Mouse (Mus musculus) midbrain, postnatal 0 days (tissue): ENCODE data around the gene Ddx39. TPM values are rescaled to one million over a fixed set of nuclear protein-coding genes. Genes with fewer than 3 reads are reported as not detected.

Source experiments
- ATAC-seq: fragments of 200-750 bp; cut with Nextera tagmentation; 2 replicates; pipeline ENCODE4 v1.8.0; 2017; ENCODE audit warnings: moderate number of reproducible peaks, mild to moderate bottlenecking, moderate TSS enrichment, moderate library complexity; ENCODE audit not compliant: low FRiP score
- DNase-seq: peaks from one replicate; pipeline ENCODE4 v3.0.0-alpha.2; 2015; ENCODE audit warnings: low spot score
- H3K27ac ChIP-seq: fragments of 300-500 bp; sonication (generic); 2 replicates; pipeline ENCODE4 v1.5.1; 2014; ENCODE audit warnings: low read depth, mild to moderate bottlenecking, low read length, mixed read lengths
- H3K27me3 ChIP-seq: fragments of 300-500 bp; sonication (generic); 2 replicates; pipeline ENCODE4 v1.6.1; 2014; ENCODE audit warnings: low read length, control low read depth, mixed read lengths; ENCODE audit not compliant: insufficient read depth
- H3K36me3 ChIP-seq: fragments of 300-500 bp; sonication (generic); 2 replicates; pipeline ENCODE4 v1.6.1; 2014; ENCODE audit warnings: low read length, control low read depth, mixed read lengths; ENCODE audit not compliant: insufficient read depth
- H3K4me1 ChIP-seq: fragments of 300-500 bp; sonication (generic); 2 replicates; pipeline ENCODE4 v1.6.1; 2014; ENCODE audit warnings: mild to moderate bottlenecking, control low read depth, antibody characterized with exemption, low read length, mixed read lengths; ENCODE audit not compliant: insufficient read depth
- H3K4me2 ChIP-seq: fragments of 300-500 bp; sonication (generic); 2 replicates; pipeline ENCODE4 v1.6.1; 2014; ENCODE audit warnings: low read depth, mild to moderate bottlenecking, low read length, mixed read lengths; ENCODE audit not compliant: poor library complexity, severe bottlenecking
- H3K4me3 ChIP-seq: fragments of 300-500 bp; sonication (generic); 2 replicates; pipeline ENCODE4 v1.5.1; 2014; ENCODE audit warnings: low read depth, mild to moderate bottlenecking, low read length, moderate library complexity
- H3K9ac ChIP-seq: fragments of 300-500 bp; sonication (generic); replicated peaks from 2 replicates; pipeline ENCODE4 v1.6.1; 2014; ENCODE audit warnings: mild to moderate bottlenecking, low read length, moderate library complexity, mixed read lengths; ENCODE audit not compliant: poor library complexity, severe bottlenecking
- H3K9me3 ChIP-seq: fragments of 300-500 bp; sonication (generic); 2 replicates; pipeline ENCODE4 v1.6.1; 2016; ENCODE audit warnings: low read length, control low read depth
- CTCF ChIP-seq: IDR thresholded peaks from 2 replicates; pipeline ENCODE4 v1.5.1; 2016; ENCODE audit warnings: antibody characterized with exemption, mild to moderate bottlenecking
- WGBS: fragments of 180-500 bp; shearing (Covaris S2); extraction: QIAGEN DNeasy Blood & Tissue Kit; methylation state at CpG from one replicate; pipeline ENCODE4 v1.1.7; 2014; 5-methylcytosine and 5-hydroxymethylcytosine counted together
- polyA plus RNA-seq: library from polyadenylated mRNA; unstranded; fragments of >200 nt; fragmentation: Nextera tagmentation; extraction: Ambion mirVana; gene quantifications from 2 replicates; pipeline ENCODE4 v1.2.1, GENCODE M21; 2015
- total RNA-seq: library from RNA; depleted of rRNA; stranded (reverse); fragments of >200 nt; gene quantifications from 2 replicates; pipeline ENCODE4 v1.2.3, GENCODE M21; 2014

Ddx39 gene
- total and polyA plus RNA-seq, 2 experiments from 2014 or later, result 38.1 to 68.2 TPM

DNA sequence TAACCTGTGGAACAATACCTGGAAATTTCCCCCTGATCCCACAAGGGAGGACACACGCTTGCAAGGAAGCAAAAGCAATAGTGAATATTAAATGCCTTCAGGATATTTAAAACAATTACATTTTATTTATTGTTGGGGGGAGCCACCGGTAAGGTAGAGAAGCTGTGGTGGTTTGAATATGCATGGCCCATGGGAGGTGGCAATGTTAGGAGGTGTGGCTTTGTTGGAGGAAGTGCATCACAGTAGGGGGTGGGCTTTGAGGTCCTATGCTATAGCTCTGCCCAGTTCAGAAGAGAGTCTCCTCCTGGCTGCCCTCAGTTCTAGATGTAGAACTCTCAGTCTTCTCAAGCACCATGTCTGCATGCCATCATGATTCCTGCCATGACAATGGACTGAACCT is 49.7 kb downstream of the Ddx39 start:
- Histone ChIP-seq H3K36me3 (no peaks in the 10 kb centered on the region), H3K4me2 (no peak overlapping the region), H3K4me1 (no peaks in the 10 kb centered on the region), H3K27me3 (no peaks in the 10 kb centered on the region), H3K27ac (no peak overlapping the region), H3K9ac (no peak overlapping the region), H3K4me3 (no peak overlapping the region), H3K9me3 (0 out of 2 replicates have a peak, but pooled peaks cover 3% of the 10 kb centered on the region)
- TF ChIP-seq CTCF, result no peak
- DNase-seq, result no peak
- WGBS, result 93% methylated on average over 2 of the region's 2 CpGs
- ATAC-seq, result no peak

DNA sequence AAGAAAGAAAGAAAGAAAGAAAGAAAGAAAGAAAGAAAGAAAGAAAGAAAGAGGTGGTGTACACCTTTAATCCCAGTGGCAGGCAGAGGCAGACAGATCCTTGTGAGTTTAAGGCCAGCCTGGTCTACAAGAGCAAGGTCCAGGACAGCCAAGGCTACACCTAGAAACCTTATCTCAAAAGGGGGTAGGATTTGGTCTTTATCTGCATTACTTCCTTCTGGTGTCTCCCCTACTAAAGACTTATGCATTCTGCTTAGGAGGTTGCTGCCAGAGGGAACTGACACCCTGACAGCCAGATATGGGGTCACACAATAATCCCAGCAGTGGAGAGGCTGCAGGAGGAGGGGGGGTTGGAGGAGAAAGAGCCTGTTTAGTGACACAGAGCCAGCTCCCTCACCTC is 50.7 kb downstream of the Ddx39 start:
- Histone ChIP-seq H3K4me2 (no peak overlapping the region), H3K9me3 (0 out of 2 replicates have a peak, but pooled peaks cover 3% of the 10 kb centered on the region), H3K4me3 (no peak overlapping the region), H3K36me3 (no peaks in the 10 kb centered on the region), H3K27me3 (no peaks in the 10 kb centered on the region), H3K27ac (no peak overlapping the region), H3K4me1 (no peaks in the 10 kb centered on the region), H3K9ac (no peak overlapping the region)
- no peak for ATAC-seq
- TF ChIP-seq CTCF, result no peak
- DNase-seq, result no peak

DNA sequence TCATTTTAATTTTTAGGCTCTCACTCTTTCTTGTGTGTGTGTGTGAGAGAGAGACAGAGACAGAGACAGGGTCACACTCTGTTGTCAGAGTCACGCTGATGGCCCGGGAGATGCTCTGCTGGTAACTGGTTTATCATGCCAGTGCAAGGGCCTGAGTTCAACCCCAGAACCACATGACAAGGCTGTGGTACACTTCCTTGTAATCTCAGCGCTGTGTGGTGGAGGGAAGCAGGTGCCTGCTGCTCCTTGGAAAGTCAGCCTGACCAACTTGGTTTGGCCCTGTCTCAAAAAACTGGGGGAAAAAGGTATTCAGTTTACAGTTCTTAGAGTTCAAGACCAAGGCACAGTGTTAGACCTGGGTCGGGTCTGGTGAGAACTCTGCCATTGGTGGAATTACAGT is 52.5 kb downstream of the Ddx39 start:
- WGBS, result 88% methylated on average over 4 of the region's 4 CpGs
- H3K4me2 ChIP-seq, result no peak overlapping the region

DNA sequence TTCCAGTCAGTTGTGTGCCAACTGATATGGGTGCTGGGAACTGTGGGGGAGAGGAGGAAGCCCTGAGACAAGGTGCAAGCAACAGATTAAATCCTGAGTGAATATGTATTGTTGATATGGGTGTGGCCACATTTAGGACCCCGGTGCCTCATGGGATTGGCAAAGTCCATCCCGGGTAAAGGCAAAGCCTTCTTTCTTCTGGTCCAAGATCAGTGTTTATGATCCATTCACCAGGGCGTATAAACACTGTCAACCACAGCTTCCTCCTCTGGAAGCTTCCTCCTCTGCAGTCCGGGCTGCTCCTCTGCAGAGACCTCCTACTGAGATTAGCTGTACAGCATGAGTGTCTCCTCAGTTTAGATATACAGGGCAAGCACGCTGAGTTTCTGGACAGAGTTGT is 53.5 kb downstream of the Ddx39 start:
- no peaks in the 10 kb centered on the region for H3K27me3 ChIP-seq
- H3K4me2 ChIP-seq, result no peak overlapping the region
- DNase-seq (no peak), ATAC-seq (no peak)
- TF ChIP-seq CTCF, result no peak
- H3K9me3 ChIP-seq, result 0 out of 2 replicates have a peak, but pooled peaks cover 3% of the 10 kb centered on the region
- H3K36me3 ChIP-seq, result no peaks in the 10 kb centered on the region
- H3K9ac ChIP-seq, result no peak overlapping the region
- H3K4me1 ChIP-seq, result peaks cover 7% of the 10 kb centered on the region
- H3K27ac ChIP-seq, result no peak overlapping the region
- 61% methylated on average over 5 of the region's 5 CpGs for WGBS
- H3K4me3 ChIP-seq, result no peak overlapping the region

More for the DNA sequence above, 52.5 kb downstream of the Ddx39 start:
- no peaks in the 10 kb centered on the region for H3K36me3 ChIP-seq
- no peaks in the 10 kb centered on the region for H3K27me3 ChIP-seq
- H3K4me3 ChIP-seq, result no peak overlapping the region
- peaks cover under 1% of the 10 kb centered on the region; the same call in 1 of the 2 replicates for H3K4me1 ChIP-seq
- H3K9ac ChIP-seq, result no peak overlapping the region
- no peak for TF ChIP-seq CTCF
- ATAC-seq (no peak), DNase-seq (no peak)
- H3K27ac ChIP-seq, result no peak overlapping the region
- 0 out of 2 replicates have a peak, but pooled peaks cover 3% of the 10 kb centered on the region for H3K9me3 ChIP-seq

DNA sequence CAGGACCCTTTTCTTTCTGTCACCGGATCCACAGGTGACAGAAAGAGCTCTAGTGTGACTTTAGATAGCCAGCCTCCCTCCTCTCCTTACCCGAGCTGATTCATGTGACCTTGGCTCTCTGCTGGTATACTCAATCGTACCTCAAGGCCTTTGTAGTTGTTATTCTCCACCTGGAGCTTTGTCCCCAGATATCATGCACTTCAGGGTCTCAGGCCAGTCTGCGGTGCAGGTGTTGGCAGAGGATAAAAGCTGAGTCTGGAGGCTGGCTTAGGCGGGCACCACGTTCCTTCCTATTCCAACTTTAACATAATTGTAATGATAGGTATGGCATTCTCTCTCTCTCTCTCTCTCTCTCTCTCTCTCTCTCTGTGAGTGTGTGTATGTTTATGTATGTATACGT is 54.7 kb downstream of the Ddx39 start:
- ATAC-seq (no peak), DNase-seq (no peak)
- no peaks in the 10 kb centered on the region for H3K27me3 ChIP-seq
- H3K4me1 ChIP-seq, result peaks cover 7% of the 10 kb centered on the region
- H3K9me3 ChIP-seq, result 0 out of 2 replicates have a peak, but pooled peaks cover 3% of the 10 kb centered on the region
- no peak overlapping the region for H3K4me3 ChIP-seq
- no peak overlapping the region for H3K9ac ChIP-seq
- H3K36me3 ChIP-seq, result no peaks in the 10 kb centered on the region
- WGBS, result 79% methylated on average over 7 of the region's 7 CpGs
- no peak for TF ChIP-seq CTCF
- H3K27ac ChIP-seq, result no peak overlapping the region
- no peak overlapping the region for H3K4me2 ChIP-seq

DNA sequence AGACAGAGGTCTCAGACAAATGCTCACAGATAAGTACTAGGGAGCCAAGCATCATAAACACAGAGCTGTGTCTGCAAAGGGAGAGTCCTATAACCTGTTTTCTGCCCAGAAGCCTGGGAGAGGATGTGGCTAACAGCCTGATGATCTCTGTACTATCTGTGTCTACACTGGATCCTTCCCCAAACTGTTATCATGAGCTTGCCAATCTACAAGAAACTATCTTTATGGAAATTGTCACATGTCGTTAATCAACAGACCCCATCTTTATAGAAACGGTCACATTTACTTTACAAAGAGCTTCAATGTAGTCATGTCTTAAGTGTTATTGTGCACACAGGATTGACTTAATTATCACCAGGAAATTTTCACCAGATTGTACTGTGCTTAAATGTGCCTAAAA is 55.7 kb downstream of the Ddx39 start:
- TF ChIP-seq CTCF, result no peak
- no peak overlapping the region for H3K4me3 ChIP-seq
- no peak for DNase-seq
- no peak overlapping the region for H3K9ac ChIP-seq
- H3K27ac ChIP-seq, result no peak overlapping the region
- peaks cover 7% of the 10 kb centered on the region for H3K4me1 ChIP-seq
- ATAC-seq, result no peak
- WGBS, result 93% methylated on average over 2 of the region's 2 CpGs
- 0 out of 2 replicates have a peak, but pooled peaks cover 3% of the 10 kb centered on the region for H3K9me3 ChIP-seq
- no peaks in the 10 kb centered on the region for H3K27me3 ChIP-seq
- H3K36me3 ChIP-seq, result no peaks in the 10 kb centered on the region
- no peak overlapping the region for H3K4me2 ChIP-seq
